Mouse (Mus musculus): ENCODE data around the gene Klhl40.

GRCm38 (mm10) chr9:121761787-121762186 lies 15.6 kb upstream of the Klhl40 start:
- TF ChIP-seq POLR2A (IDR thresholded peaks at IDR 0.05; ENCODE audit: extremely low read depth, insufficient read depth, low read length) (no peak), CTCF (IDR thresholded peaks at IDR 0.05; ENCODE audit: low read depth, low read length) (no peak)

Measured in liver, adult 2 months (tissue).